Mouse (Mus musculus): ENCODE data around the gene Gm49711. TPM values are rescaled to one million over a fixed set of nuclear protein-coding genes. Genes with fewer than 3 reads are reported as not detected.

The Gm49711 gene
- total and polyA plus RNA-seq, 3 experiments = not detected

GRCm38 (mm10) chr16:92230476-92230931 is 172.4 kb downstream of the Gm49711 start:
- peaks cover 0 to 4% of the 10 kb centered on the region in 2 experiments; a peak in 1 of 4 replicates for H3K4me1 ChIP-seq (ENCODE audit: control insufficient read depth in 1 of 2, insufficient read depth in 2 of 2)
- dilution Hi-C loops (cut with MboI; ENCODE audit: extremely low pct_ligation_motif_present, extremely low pct_unique_long_range_greater_than_20kb, low sequenced_read_pairs) = no loop called here
- TF ChIP-seq MAX (IDR thresholded peaks at IDR 0.05; ENCODE audit: low read length) (no peak), KAT2A (IDR thresholded peaks at IDR 0.05; ENCODE audit: insufficient replicate concordance, low read length) (no peak), NRF1 (IDR thresholded peaks at IDR 0.05; ENCODE audit: low read depth, low read length) (no peak), ETS1 (conservative IDR thresholded peaks at IDR 0.05; ENCODE audit: low read depth, low read length) (no peak), TCF12 (IDR thresholded peaks at IDR 0.05; ENCODE audit: low read depth, low read length) (no peak), MXI1 (IDR thresholded peaks at IDR 0.05; ENCODE audit: low read depth, low read length) (no peak), ELF1 (IDR thresholded peaks at IDR 0.05; ENCODE audit: low read depth, low read length) (no peak), RCOR1 (conservative IDR thresholded peaks at IDR 0.05; ENCODE audit: low read depth, low read length) (no peak), PAX5 (IDR thresholded peaks at IDR 0.05; ENCODE audit: low read length) (no peak), ZMIZ1 (IDR thresholded peaks at IDR 0.05; ENCODE audit: low read depth, low read length) (no peak), POLR2AphosphoS2 (IDR thresholded peaks at IDR 0.05; ENCODE audit: low read depth, low read length) (no peak), MAFK (IDR thresholded peaks at IDR 0.05; ENCODE audit: insufficient replicate concordance, low read length) (no peak), HCFC1 (IDR thresholded peaks at IDR 0.05; ENCODE audit: low read depth, low read length) (no peak), SIN3A (IDR thresholded peaks at IDR 0.05; ENCODE audit: low read length) (no peak), MEF2A (IDR thresholded peaks at IDR 0.05; ENCODE audit: borderline replicate concordance, low read depth, low read length) (no peak), USF1 (IDR thresholded peaks at IDR 0.05; ENCODE audit: low read depth, low read length) (no peak), POLR2A (IDR thresholded peaks at IDR 0.05; ENCODE audit: low read depth, low read length) (no peak), JUND (conservative IDR thresholded peaks at IDR 0.05; ENCODE audit: low read depth, low read length) (no peak), JUN (IDR thresholded peaks at IDR 0.05; ENCODE audit: insufficient read depth, low read depth, low read length) (no peak), TBP (conservative IDR thresholded peaks at IDR 0.05; ENCODE audit: low read depth, low read length) (no peak)
- DNase-seq (ENCODE audit: extremely low read depth) = no peak
- no peak overlapping the region for H3K4me3 ChIP-seq (replicated peaks in 1 of 3; ENCODE audit: low read depth in 2 of 3, low read length in 2 of 3, poor library complexity in 1 of 3)
- H3K79me2 ChIP-seq (replicated peaks; ENCODE audit: control insufficient read depth, extremely low read depth, insufficient read depth, poor library complexity, severe bottlenecking) = no peaks in the 10 kb centered on the region
- no peak overlapping the region for H3K27ac ChIP-seq (ENCODE audit: insufficient read depth, low read depth)
- peaks cover 10% of the 10 kb centered on the region for H3K9me3 ChIP-seq (replicated peaks; ENCODE audit: low read length)
- H3K4me2 ChIP-seq (ENCODE audit: insufficient read depth, low read depth, poor library complexity, severe bottlenecking) = no peak overlapping the region
- no peak overlapping the region for H3K9ac ChIP-seq (ENCODE audit: insufficient read depth, low read depth)
- H3K36me3 ChIP-seq (replicated peaks in 1 of 2; ENCODE audit: control insufficient read depth in 1 of 2, insufficient read depth in 1 of 2, low read length in 1 of 2) = no peaks in the 10 kb centered on the region
- no peaks in the 10 kb centered on the region for H3K27me3 ChIP-seq (replicated peaks)
- in situ Hi-C loops (cut with MboI; ENCODE audit: low pct_ligation_motif_present, low pct_unique_long_range_greater_than_20kb, low sequenced_read_pairs) = no loop called here

GRCm38 (mm10) chr16:92234530-92234929 is 176.4 kb downstream of the Gm49711 start:
- DNase-seq (ENCODE audit: extremely low read depth) = no peak
- no peak for TF ChIP-seq USF2 (conservative IDR thresholded peaks at IDR 0.05; ENCODE audit: low read depth, low read length)
- no peak for TF ChIP-seq POLR2A (IDR thresholded peaks at IDR 0.05; ENCODE audit: low read depth, low read length)
- TF ChIP-seq SIN3A (IDR thresholded peaks at IDR 0.05; ENCODE audit: low read length) = no peak
- TF ChIP-seq NRF1 (IDR thresholded peaks at IDR 0.05; ENCODE audit: low read depth, low read length) = no peak
- TF ChIP-seq KAT2A (IDR thresholded peaks at IDR 0.05; ENCODE audit: insufficient replicate concordance, low read length) = no peak
- no peak for TF ChIP-seq GABPA (IDR thresholded peaks at IDR 0.05; ENCODE audit: insufficient replicate concordance, low read depth, low read length)
- TF ChIP-seq NELFE (IDR thresholded peaks at IDR 0.05; ENCODE audit: low read depth, low read length) = no peak
- TF ChIP-seq ZKSCAN1 (IDR thresholded peaks at IDR 0.05; ENCODE audit: borderline replicate concordance, low read depth, low read length) = no peak
- no peak for TF ChIP-seq USF1 (IDR thresholded peaks at IDR 0.05; ENCODE audit: low read depth, low read length)
- TF ChIP-seq ZNF384 (IDR thresholded peaks at IDR 0.05; ENCODE audit: low read depth, low read length) = no peak
- no peak for TF ChIP-seq MYC (IDR thresholded peaks at IDR 0.05; ENCODE audit: low read depth, low read length)
- no peak for TF ChIP-seq BHLHE40 (IDR thresholded peaks at IDR 0.05; ENCODE audit: low read depth, low read length)
- TF ChIP-seq POLR2AphosphoS2 (IDR thresholded peaks at IDR 0.05; ENCODE audit: low read depth, low read length) = no peak
- dilution Hi-C loops (cut with MboI; ENCODE audit: extremely low pct_ligation_motif_present, extremely low pct_unique_long_range_greater_than_20kb, low sequenced_read_pairs) = no loop called here

More at GRCm38 (mm10) chr16:92234530-92234929, 176.4 kb downstream of the Gm49711 start:
- H3K4me2 ChIP-seq (ENCODE audit: insufficient read depth, low read depth, poor library complexity, severe bottlenecking) = no peak overlapping the region
- H3K4me1 ChIP-seq (ENCODE audit: control insufficient read depth in 1 of 2, insufficient read depth in 2 of 2) = peaks cover 0 to under 1% of the 10 kb centered on the region in 2 experiments; a peak in 1 of 4 replicates
- H3K79me2 ChIP-seq (replicated peaks; ENCODE audit: control insufficient read depth, extremely low read depth, insufficient read depth, poor library complexity, severe bottlenecking) = no peaks in the 10 kb centered on the region
- H3K9me3 ChIP-seq (replicated peaks; ENCODE audit: low read length) = peaks cover 10% of the 10 kb centered on the region
- in situ Hi-C loops (cut with MboI; ENCODE audit: low pct_ligation_motif_present, low pct_unique_long_range_greater_than_20kb, low sequenced_read_pairs) = no loop called here
- no peak overlapping the region for H3K4me3 ChIP-seq (replicated peaks in 1 of 3; ENCODE audit: low read depth in 2 of 3, low read length in 2 of 3, poor library complexity in 1 of 3)
- no peak overlapping the region for H3K27ac ChIP-seq (ENCODE audit: insufficient read depth, low read depth)
- H3K36me3 ChIP-seq (replicated peaks in 1 of 2; ENCODE audit: control insufficient read depth in 1 of 2, insufficient read depth in 1 of 2, low read length in 1 of 2) = no peaks in the 10 kb centered on the region
- H3K27me3 ChIP-seq (replicated peaks) = no peaks in the 10 kb centered on the region
- H3K9ac ChIP-seq (ENCODE audit: insufficient read depth, low read depth) = no peak overlapping the region
